Mouse (Mus musculus) heart, embryonic 15.5 days (tissue): ENCODE measurements around the gene Ifrd2. TPM values are rescaled to one million over a fixed set of nuclear protein-coding genes. Genes with fewer than 3 reads are reported as not detected.

ENCODE experiments used
- ATAC-seq: fragments of 200-750 bp; cut with Nextera tagmentation; replicated peaks from 2 replicates; pipeline ENCODE4 v1.8.0; 2017; ENCODE audit warnings: low read depth, moderate TSS enrichment; ENCODE audit not compliant: insufficient number of reproducible peaks, insufficient read depth, low FRiP score
- H3K27ac ChIP-seq: fragments of 300-500 bp; sonication (generic); 2 replicates; pipeline ENCODE4 v1.5.1; 2015; ENCODE audit warnings: mild to moderate bottlenecking, inconsistent platforms
- H3K27me3 ChIP-seq: fragments of 300-500 bp; sonication (generic); 2 replicates; pipeline ENCODE4 v1.6.1; 2015; ENCODE audit warnings: inconsistent platforms
- H3K36me3 ChIP-seq: fragments of 300-500 bp; sonication (generic); 2 replicates; pipeline ENCODE4 v1.6.1; 2015; ENCODE audit warnings: mild to moderate bottlenecking, inconsistent platforms
- H3K4me1 ChIP-seq: fragments of 300-500 bp; sonication (generic); replicated peaks from 2 replicates; pipeline ENCODE4 v1.6.1; 2015; ENCODE audit warnings: inconsistent platforms
- H3K4me2 ChIP-seq: fragments of 300-500 bp; sonication (generic); 2 replicates; pipeline ENCODE4 v1.6.1; 2015; ENCODE audit warnings: inconsistent platforms, mild to moderate bottlenecking, moderate library complexity
- H3K4me3 ChIP-seq: fragments of 300-500 bp; sonication (generic); 2 replicates; pipeline ENCODE4 v1.5.1; 2015; ENCODE audit warnings: mild to moderate bottlenecking, inconsistent platforms
- H3K9ac ChIP-seq: fragments of 300-500 bp; sonication (generic); 2 replicates; pipeline ENCODE4 v1.6.1; 2015; ENCODE audit warnings: mild to moderate bottlenecking, inconsistent platforms
- H3K9me3 ChIP-seq: fragments of 300-500 bp; sonication (generic); replicated peaks from 2 replicates; pipeline ENCODE4 v1.6.1; 2016; ENCODE audit warnings: inconsistent platforms
- WGBS: fragments of 180-500 bp; shearing (Covaris S2); methylation state at CpG from one replicate; pipeline ENCODE4 v1.1.7; 2015; ENCODE audit warnings: mixed read lengths; 5-methylcytosine and 5-hydroxymethylcytosine counted together
- polyA plus RNA-seq: library from polyadenylated mRNA; unstranded; fragments of >200 nt; fragmentation: Nextera tagmentation; extraction: Ambion mirVana; gene quantifications from 2 replicates; pipeline ENCODE4 v1.2.1, GENCODE M21; 2015

Gene Ifrd2
- polyA plus RNA-seq, 1 experiment from 2014 or later, result 31.7 TPM

DNA sequence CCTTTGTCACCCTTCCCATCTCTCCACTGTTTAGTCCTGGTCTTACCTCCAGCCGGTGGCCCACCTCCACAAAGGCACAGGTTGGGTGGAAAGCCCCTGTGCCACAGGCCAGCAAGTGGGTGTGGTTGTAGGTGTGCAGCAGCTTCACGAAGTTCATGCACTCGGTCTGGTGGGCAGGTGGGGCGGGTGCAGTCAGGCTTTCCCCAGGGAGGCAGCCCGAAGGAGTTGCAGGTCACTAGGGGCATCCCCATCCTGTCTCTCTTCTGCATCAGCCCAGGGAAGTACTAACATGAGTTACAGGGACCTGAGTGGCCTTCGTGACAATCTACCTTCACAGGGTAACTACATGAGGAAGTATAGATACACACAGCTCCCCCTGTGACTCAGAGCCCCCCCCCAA lies 15.8 kb downstream of the Ifrd2 start:
- no peak for ATAC-seq
- no peak overlapping the region for H3K27ac ChIP-seq
- H3K4me3 ChIP-seq, result no peak overlapping the region
- H3K9me3 ChIP-seq, result no peaks in the 10 kb centered on the region
- no peak overlapping the region for H3K9ac ChIP-seq
- H3K4me1 ChIP-seq, result peaks cover 43% of the 10 kb centered on the region
- H3K27me3 ChIP-seq, result peaks cover 15% of the 10 kb centered on the region
- H3K36me3 ChIP-seq, result no peaks in the 10 kb centered on the region
- H3K4me2 ChIP-seq, result no peak overlapping the region
- WGBS, result 78% methylated on average over 6 of the region's 6 CpGs

DNA sequence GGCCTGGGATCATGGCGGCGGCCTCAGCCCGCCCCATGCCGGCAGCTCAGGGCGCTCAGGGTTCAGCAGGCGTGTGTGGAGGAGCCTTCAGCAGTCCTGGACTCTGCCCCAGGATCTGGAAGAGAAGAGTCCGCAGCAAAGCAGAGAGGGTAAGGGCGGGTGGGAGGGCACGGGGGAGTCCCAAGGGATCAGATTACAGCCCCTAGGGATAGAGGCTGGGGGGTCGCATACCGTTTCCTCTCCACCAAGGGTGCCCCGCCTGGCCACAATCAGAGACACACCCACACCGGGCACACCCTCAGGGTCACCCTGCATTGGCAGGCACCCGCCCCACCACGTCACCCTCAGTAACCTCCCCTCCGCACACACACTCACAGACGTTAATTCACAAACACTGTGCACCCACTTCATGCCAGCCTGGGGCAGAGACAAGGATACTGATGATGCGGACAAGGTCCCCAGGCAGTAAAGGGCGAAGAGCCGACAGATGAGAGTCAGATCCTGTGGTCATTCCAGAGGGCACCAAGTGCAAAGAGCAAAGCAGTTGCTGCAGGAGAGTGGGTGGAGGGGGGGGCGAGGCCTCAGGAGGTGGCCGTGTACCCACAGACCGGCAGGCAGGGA lies 17.7 kb downstream of the Ifrd2 start:
- 51% methylated on average over 23 of the region's 23 CpGs for WGBS
- Histone ChIP-seq H3K9me3 (no peaks in the 10 kb centered on the region), H3K4me1 (peaks cover 61% of the 10 kb centered on the region), H3K4me2 (peak overlapping the region; percentile 45; the same call in 1 of the 2 replicates), H3K27ac (peak overlapping the region; percentile 24), H3K9ac (peak overlapping the region; percentile 51), H3K36me3 (no peaks in the 10 kb centered on the region), H3K4me3 (peak overlapping the region; percentile 15; the same call in 1 of the 2 replicates), H3K27me3 (peaks cover 8% of the 10 kb centered on the region)
- ATAC-seq, result no peak

DNA sequence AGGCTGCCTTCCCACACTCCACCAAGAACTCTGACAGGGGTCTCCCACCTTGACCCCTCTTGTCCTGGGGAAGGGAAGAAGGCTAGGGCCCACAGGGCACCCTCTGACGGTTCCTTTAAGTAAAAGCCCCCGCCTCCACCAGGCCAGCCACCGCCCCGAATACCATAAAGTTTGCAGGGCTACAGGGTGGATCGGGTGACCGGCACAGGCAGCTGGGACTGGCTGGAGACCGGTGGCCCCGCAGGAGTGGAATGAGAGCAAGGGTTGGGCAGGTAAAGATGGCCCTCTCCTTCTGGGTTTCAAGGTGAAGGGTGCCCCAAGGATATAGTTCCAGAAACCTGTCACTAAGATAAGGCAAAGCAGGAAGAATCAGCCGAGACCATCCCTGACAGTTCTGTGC lies 19.1 kb downstream of the Ifrd2 start:
- peaks cover 70% of the 10 kb centered on the region for H3K4me1 ChIP-seq
- H3K4me3 ChIP-seq, result peak overlapping the region; percentile 40
- no peaks in the 10 kb centered on the region for H3K9me3 ChIP-seq
- H3K27ac ChIP-seq, result peak overlapping the region; percentile 78
- no peaks in the 10 kb centered on the region for H3K36me3 ChIP-seq
- peak overlapping the region; percentile 51 for H3K9ac ChIP-seq
- H3K27me3 ChIP-seq, result no peaks in the 10 kb centered on the region; the same call in 1 of the 2 replicates
- H3K4me2 ChIP-seq, result peak overlapping the region; percentile 58
- 21% methylated on average over 9 of the region's 9 CpGs for WGBS
- ATAC-seq, result no peak

DNA sequence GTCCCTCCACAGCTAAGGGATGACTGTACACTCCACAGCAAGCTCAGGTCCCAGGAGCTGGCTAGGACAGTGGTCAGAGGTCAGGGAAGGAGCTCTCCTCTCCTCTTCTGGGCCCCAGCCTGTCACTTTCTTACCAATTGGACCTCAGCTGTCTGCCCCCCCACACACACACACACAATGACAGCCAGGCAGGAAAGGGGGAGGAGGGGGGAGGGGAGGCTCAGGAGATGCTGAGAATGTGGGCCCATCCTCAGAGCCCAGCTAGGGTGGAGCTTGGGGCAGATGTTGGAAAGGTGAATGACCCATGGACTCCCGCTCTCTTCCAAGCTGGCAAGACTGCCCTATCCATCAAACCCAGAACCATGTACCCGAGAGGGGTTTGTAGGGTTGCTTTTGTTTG lies 19.6 kb downstream of the Ifrd2 start:
- Histone ChIP-seq H3K9ac (peak overlapping the region; percentile 51), H3K27ac (peak overlapping the region; percentile 78), H3K27me3 (no peaks in the 10 kb centered on the region; the same call in 1 of the 2 replicates), H3K4me3 (peak overlapping the region; percentile 40), H3K4me2 (peak overlapping the region; percentile 58), H3K36me3 (no peaks in the 10 kb centered on the region), H3K4me1 (peaks cover 72% of the 10 kb centered on the region), H3K9me3 (no peaks in the 10 kb centered on the region)
- no peak for ATAC-seq
- WGBS, result 73% methylated on average over 2 of the region's 2 CpGs

DNA sequence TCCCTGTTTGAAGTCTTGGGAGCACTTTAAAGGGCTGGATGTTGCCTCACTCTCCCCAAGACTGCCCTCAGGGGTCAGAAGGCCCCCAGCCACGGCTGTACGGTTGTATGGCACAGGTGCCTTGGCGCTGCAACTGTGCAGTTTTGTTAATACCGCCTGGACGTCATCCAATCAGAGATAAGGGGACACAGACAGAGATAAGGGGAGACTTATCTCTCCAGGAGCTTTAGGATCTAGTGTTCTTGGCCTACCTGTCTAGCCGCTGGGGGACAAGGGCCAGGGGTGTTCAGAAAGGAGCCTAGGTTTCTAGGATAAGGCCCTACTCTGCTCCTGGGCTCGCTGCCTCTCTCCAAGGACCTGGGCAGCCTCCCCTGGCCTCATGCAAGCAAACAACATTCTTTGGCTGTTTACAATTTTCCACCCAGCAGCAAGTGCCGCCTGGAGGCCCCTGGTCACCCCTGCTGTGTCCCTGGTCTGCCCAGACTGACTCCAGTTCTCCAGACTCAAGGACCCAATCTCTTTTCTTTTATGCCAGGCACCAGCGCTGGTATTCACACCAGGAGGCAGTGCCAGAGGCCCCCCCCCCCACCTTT lies 20.3 kb downstream of the Ifrd2 start:
- Histone ChIP-seq H3K27ac (peak overlapping the region; percentile 78), H3K9me3 (no peaks in the 10 kb centered on the region), H3K9ac (peak overlapping the region; percentile 51), H3K4me1 (peaks cover 70% of the 10 kb centered on the region), H3K4me3 (no peak overlapping the region), H3K4me2 (peak overlapping the region; percentile 58), H3K36me3 (no peaks in the 10 kb centered on the region), H3K27me3 (no peaks in the 10 kb centered on the region; the same call in 1 of the 2 replicates)
- ATAC-seq, result no peak
- WGBS, result 33% methylated on average over 9 of the region's 9 CpGs

DNA sequence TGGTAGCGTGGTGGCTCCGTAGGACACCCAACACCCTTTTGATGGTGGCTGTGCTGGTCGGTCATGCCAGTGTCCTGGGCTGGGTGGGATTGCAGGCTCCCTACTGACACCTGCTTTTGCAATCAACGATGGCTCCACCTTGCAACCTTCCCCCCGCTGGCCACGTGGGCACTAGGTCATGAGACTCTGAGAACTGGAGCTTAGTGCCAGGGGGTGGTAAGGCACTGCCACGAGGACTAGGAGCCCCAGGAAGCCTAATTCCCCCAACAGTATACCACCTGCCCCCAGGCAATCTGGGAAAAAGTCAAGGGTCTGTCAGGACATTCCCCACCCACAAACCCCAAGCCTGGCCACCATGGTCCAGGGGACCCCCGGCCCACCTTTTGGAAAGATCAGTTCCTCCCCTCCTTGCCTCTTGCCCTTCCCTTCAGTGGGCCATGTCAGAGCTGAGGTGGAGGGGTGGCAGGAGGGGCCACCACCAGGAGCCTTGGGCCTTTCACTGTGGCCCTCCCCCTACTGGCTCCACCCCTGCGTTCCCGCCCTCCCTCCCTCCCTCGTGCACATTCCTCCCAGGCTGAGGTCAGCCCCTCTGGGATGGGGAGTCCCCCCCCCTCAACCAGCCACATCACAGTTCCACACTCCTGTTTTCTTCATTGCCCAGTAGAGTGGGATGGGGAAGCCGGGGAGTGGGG lies 21.4 kb downstream of the Ifrd2 start, which contains the start of gene Sema3b:
Sema3b (minus strand) TSS at position 489 of the 692 bp plus-strand sequence.
- Histone ChIP-seq H3K4me2 (peak within 1 kb of the TSS; percentile 58), H3K4me1 (peaks cover 80% of the 10 kb centered on the region), H3K9ac (peak within 1 kb of the TSS; percentile 51; the same call in 1 of the 2 replicates), H3K4me3 (no peak within 1 kb of the TSS), H3K9me3 (no peaks in the 10 kb centered on the region), H3K27ac (peak within 1 kb of the TSS; percentile 78), H3K36me3 (peaks cover 4% of the 10 kb centered on the region; the same call in 1 of the 2 replicates), H3K27me3 (no peaks in the 10 kb centered on the region; the same call in 1 of the 2 replicates)
- 38% methylated on average over 12 of the region's 12 CpGs for WGBS
- 0 out of 2 replicates have a peak, but pooled peaks have one; percentile 2 for ATAC-seq

DNA sequence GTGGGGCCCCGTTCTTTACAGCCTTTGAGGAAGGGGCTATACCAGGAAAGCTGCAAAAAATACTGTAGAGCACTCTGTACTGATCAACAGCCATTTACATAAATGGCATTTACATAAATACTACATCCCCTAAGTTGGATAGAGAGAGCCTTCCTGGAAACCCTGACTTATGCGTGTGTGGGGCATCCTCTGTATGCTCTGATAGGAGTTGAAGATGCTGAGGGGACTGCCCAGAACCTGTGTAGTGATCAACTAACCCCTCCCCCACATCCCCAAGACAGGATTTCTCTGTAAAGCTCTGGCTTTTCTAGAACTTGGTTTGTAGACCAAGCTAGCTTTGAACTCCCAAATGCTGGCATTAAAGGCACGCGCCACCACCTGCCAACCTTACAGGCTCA lies 22.0 kb downstream of the Ifrd2 start:
- WGBS, result 66% methylated on average over 4 of the region's 4 CpGs
- no peaks in the 10 kb centered on the region for H3K27me3 ChIP-seq
- peaks cover 80% of the 10 kb centered on the region for H3K4me1 ChIP-seq
- H3K9me3 ChIP-seq, result no peaks in the 10 kb centered on the region
- peaks cover 9% of the 10 kb centered on the region for H3K36me3 ChIP-seq
- H3K27ac ChIP-seq, result peak overlapping the region; percentile 78
- H3K4me3 ChIP-seq, result no peak overlapping the region
- no peak overlapping the region for H3K4me2 ChIP-seq
- H3K9ac ChIP-seq, result no peak overlapping the region
- ATAC-seq, result no peak

DNA sequence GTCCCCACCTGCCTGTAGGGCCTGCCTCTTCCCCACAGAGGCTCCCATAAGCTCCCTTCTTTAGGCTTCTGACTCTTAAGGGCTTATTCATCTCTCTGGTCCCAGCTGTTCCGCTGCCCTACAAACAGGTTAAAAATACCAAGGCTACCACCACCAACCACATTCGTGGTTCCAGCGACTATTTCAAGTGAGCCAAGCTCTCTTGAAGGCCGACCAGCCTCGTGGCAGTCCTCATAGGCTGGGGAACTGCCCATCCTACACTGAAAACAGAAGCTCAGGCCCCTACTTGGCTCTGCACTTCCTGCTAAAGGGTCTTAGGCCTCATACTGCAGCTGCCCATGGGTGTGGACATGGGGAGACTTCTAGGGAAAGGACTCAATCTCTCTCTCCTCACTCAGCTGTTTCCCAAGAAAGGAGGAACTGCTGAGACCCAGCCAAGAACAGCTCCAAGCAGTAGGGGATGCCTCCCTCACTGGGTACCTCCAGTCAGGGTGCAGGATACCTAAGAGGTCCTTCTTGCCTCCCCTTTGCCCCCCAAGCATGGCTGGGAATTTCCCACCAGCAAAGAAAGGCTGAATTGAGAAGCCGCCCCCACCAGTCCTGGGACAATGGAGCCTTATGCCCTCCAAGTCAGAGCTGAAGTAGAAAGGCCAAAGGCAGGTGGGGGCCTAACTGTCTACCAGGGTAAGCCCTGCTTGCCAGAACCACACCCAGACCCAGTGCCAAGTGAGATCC lies 24.2 kb downstream of the Ifrd2 start:
- Histone ChIP-seq H3K27ac (peak overlapping the region; percentile 92), H3K9ac (peak overlapping the region; percentile 61; the same call in 1 of the 2 replicates), H3K4me2 (peak overlapping the region; percentile 82), H3K4me1 (peaks cover 76% of the 10 kb centered on the region), H3K9me3 (no peaks in the 10 kb centered on the region), H3K27me3 (no peaks in the 10 kb centered on the region), H3K36me3 (peaks cover 31% of the 10 kb centered on the region), H3K4me3 (peak overlapping the region; percentile 43)
- ATAC-seq, result no peak
- WGBS, result 47% methylated on average over 6 of the region's 6 CpGs

DNA sequence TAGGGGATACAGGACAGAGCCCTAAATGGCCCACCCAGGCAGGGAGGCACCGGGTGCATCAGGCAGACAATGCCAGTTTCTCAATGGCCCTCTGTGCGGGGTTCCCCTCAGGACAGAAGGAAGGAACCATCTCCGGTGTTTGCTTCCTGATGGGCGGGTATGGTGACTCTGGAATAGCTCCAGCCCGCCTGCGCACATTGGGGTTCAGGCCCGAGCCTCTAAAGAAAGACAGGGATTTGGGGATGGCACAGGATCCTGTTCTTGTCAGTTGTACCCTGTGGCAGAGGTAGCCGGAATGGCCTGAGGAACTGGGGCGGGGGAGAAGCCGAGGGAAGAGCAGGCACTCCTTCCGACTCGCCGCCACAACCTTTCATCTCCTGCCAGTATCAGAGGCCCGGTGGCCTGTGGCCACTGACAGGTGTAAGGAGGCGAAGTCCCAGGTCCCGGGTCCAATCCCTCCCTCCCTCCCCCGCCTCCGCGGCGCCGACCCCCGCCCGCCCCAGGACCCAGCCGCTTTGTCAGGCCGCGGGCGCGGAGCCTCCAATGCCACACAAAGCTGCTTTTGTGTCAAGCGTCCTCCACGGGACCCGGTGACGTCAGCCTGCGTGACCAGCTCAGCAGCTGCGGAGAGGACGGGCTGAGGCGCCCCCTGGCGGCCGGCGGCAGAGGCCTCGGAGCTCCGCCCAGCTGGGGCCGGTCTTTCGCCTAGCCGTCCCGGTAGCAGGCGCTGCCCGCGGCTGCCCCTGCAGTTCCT lies 24.9 kb downstream of the Ifrd2 start:
- peak overlapping the region; percentile 92 for H3K27ac ChIP-seq
- 4% methylated on average over 47 of the region's 48 CpGs for WGBS
- ATAC-seq, result peak; percentile 91
- peaks cover 36% of the 10 kb centered on the region for H3K36me3 ChIP-seq
- no peaks in the 10 kb centered on the region for H3K27me3 ChIP-seq
- H3K4me1 ChIP-seq, result peaks cover 69% of the 10 kb centered on the region
- H3K4me2 ChIP-seq, result peak overlapping the region; percentile 82
- H3K9me3 ChIP-seq, result no peaks in the 10 kb centered on the region
- H3K4me3 ChIP-seq, result peak overlapping the region; percentile 43
- peak overlapping the region; percentile 61 for H3K9ac ChIP-seq

DNA sequence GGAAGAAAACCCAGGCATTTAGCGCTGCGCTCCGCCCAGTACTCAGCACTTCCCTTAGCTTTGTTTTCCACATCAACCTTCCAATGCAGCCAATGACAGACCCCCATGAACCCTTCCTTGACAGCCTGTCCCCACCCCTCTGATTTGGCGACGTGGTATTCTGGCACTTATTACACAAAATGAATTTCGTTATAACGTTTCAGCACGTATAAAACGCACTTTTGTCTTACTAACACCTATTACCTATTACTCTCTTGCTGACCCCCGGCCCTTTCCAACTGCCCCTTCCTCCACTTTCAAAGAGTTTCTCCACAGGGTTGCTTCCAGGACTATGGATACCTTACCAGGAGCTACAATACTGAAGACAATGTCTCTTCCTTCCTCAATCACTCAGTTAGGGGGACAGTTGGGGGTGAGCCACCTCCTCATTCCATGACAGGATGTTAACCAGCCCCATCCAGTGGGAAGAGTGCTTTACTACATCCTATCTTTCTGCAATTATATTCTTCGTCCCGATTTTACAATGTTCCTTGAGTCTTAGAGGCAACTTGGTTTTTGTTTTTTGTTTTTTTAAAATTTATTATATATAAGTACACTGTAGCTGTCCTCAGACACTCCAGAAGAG lies 25.6 kb downstream of the Ifrd2 start:
- Histone ChIP-seq H3K36me3 (peaks cover 43% of the 10 kb centered on the region), H3K27me3 (no peaks in the 10 kb centered on the region), H3K9me3 (no peaks in the 10 kb centered on the region), H3K4me2 (peak overlapping the region; percentile 82), H3K27ac (peak overlapping the region; percentile 92), H3K4me3 (peak overlapping the region; percentile 43), H3K9ac (peak overlapping the region; percentile 47; the same call in 1 of the 2 replicates), H3K4me1 (peaks cover 67% of the 10 kb centered on the region)
- WGBS, result 9% methylated on average over 12 of the region's 12 CpGs
- peak; percentile 3; the same call in 1 of the 2 replicates for ATAC-seq
